Mouse (Mus musculus): ENCODE results near the gene Leap2. TPM values are rescaled to one million over a fixed set of nuclear protein-coding genes. Genes with fewer than 3 reads are reported as not detected.

Leap2 gene
- not detected for total RNA-seq (2022)

DNA sequence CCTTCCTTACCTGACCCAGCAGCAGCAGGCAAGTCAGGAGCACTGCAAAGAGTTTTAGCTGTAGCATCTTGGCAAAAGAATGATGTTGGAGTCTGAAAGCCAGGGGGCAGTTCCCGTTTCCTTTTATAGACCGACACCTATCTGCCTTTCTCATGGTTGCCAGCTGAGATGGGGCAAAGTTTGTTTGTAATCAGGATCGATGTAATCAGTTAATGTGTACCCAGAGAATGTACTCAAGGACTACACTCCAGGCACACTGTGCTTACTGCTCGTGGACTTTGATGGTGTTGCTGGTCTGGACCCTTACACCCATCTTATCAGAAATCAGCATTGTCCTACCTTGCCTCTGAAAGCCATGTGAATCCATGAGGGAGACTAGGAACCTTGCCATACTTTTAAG, at the start of gene Leap2:
Gene Leap2 (minus strand): TSS at position 135 of the 400 bp plus-strand sequence.
- DNase-seq (ENCODE audit: low spot score in 2 of 2), result no peak

DNA sequence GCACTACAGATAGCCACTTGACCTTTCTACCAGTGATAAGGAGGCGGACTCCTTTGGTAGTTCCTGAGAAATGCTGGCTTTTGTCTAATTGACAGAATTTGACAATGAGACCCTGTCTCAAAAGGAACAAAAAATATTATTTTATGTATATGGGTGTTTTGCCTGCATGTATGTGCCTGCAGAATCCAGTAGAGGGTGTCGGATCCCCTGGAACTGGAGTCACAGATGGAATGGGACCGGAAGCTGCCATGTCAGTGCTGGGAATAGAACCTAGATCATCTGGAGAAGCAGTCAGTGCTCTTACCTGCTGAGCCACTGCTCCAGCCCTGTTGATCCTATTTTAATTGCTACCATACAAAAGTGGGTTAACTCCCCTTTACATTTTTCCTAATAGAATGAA, 49.7 kb upstream of the Leap2 start:
- no peak for DNase-seq (ENCODE audit: low spot score in 2 of 2)

GRCm38 (mm10) chr11:53469968-53470695, 47.2 kb upstream of the Leap2 start, which contains the start of gene Gm9837:
Gene Gm9837 (minus strand): TSS chr11:53470479.
- DNase-seq (ENCODE audit: low spot score in 2 of 2), result peak; percentile 88 to 91

DNA sequence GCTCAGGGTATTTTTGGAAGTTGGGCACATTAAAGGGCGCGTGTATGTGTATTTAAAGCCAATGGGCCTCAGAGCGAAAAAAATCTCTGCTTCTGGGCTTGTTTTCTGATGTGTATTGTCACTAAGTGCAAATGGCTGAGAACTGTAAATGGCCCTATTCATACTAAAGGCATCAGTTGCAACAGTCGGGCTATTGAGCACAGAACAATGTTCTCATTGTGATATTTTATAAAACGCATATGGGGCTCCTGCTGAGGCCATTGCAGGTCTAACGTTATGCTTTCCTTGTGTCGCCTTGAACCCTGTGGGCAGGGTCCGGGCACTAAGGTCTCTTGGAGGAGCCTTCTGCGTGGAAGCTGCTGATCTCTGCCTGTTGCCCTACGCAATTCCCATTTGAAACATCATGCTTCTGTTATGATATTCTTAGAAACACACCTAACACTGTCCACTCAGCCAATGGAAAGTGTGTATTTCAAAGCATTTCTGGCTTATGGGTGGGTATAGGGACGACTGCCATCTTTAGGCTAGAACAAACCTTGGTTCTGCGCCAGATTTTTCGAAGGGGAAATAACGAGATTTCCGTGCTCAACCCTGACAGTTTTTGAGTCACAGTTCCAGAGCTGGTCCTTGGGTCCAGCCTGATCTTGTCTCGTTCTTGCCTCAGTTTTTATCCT, 46.5 kb upstream of the Leap2 start:
- DNase-seq (ENCODE audit: low spot score in 2 of 2), result no peak

DNA sequence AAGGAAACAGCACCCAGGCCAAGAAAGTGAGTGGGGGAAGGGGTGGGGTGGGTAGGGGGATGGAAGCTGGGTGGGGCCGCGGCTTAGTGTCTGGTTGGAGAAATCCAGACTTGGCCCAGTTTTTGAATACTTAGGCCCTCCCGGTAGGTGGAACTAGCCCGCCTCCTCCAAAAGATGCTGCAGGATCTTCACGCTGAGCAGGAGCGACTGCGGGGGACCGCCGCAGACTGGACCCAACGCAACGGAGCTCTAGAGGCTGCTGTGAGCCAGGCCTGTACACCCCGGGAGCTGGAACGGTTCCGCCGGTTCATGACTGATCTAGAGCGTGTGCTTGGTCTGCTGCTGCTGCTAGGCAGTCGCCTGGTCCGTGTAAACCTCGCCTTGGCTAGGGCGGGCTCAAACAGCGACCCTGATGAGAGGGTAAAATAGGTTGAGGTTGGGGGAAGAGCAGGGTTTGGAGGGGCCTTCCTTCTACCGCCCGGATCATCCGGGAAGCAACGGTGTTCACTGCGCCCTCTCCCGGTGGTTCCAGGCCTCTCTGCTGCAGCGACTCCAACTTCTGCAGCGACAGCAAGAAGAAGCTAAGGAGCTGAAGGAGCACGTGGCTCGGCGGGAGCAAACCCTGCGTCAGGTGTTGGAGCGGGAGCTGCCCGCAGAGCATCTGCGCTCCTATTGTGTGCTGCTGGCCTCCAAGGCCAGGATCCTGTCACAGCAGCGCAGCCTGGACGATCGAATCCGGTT, 43.4 kb upstream of the Leap2 start:
- DNase-seq (ENCODE audit: low spot score in 2 of 2), result peak; percentile 71 to 80

DNA sequence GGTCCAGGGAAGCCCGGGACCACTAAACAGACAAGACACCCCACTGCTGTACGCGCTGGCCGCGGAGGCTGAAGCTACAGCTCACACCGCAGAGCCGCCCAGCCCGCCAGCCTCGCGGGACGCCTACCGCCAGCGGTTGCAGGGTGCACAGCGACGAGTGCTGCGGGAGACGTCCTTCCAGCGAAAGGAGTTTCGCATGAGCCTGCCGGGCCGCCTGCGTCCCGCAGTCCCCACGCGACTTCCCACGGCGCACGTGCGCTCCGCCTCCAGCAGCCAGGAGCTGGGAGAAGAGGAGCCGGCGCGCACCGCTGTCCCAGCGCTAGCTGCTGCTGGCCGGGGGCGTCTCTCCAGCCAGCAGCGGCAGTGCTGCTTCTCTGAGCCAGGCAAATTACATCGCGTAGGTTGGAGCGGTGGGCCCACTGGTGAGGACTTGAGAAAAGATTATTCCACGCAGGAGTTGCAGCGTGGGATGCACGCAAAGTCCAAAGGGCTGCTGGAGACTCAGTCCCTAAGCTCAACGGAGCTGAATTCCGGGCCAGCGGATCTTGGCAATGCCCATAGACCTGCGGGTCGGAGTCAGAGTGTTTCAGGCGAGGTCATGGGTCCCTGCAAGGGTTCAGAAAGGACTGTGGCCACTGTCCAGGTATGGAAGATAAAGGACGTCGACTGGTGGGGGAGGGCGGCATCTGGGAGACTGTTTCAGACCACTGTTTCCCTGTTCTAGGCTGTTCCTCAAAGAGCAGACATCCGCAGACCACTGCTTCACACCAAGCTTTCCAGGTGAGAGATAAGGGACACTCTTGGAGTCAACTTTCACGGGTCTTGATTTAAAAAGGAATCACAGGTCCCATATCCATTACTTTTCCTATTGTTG, 40.8 kb upstream of the Leap2 start:
- peak in 1 of 2 experiments; percentile 70 for DNase-seq (ENCODE audit: low spot score in 2 of 2)

- DNase-seq (ENCODE audit: low spot score in 2 of 2), result no peak
Observed at GRCm38 (mm10) chr11:53461727-53462126, 38.8 kb upstream of the Leap2 start.

- no peak for DNase-seq (ENCODE audit: low spot score in 2 of 2)
Observed at GRCm38 (mm10) chr11:53460192-53460591, 37.2 kb upstream of the Leap2 start.

GRCm38 (mm10) chr11:53458996-53459395, 36.0 kb upstream of the Leap2 start:
- no peak for DNase-seq (ENCODE audit: low spot score in 2 of 2)

DNA sequence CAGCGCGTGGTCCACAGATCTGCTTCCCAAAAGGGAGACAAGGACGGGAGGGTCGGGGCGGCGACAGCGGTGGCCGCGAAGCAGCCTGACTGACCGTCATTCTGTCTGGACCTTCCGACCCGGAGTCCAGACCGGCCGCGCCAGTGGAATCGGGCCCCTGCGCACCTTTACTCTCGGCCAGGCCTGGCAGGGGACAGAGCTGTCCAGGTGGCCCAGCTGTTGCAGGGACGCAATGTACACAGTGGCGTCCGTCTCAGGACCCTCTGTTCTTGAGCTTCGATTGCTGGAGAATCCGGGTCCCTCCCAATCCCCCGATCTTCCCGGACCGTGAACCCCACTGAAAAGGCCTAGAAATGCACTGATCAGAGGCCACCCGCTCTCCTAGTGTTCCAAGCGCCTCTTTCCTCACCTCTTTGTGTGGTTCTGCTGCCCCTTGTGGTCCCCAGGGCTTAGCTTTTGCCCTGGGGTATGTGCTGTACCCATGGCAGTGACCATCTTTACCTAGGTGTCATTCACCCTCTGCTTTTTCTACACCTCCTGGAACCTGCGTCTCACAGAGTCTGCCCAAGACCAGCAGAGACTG, 34.5 kb upstream of the Leap2 start:
- no peak for DNase-seq (ENCODE audit: low spot score in 2 of 2)

DNA sequence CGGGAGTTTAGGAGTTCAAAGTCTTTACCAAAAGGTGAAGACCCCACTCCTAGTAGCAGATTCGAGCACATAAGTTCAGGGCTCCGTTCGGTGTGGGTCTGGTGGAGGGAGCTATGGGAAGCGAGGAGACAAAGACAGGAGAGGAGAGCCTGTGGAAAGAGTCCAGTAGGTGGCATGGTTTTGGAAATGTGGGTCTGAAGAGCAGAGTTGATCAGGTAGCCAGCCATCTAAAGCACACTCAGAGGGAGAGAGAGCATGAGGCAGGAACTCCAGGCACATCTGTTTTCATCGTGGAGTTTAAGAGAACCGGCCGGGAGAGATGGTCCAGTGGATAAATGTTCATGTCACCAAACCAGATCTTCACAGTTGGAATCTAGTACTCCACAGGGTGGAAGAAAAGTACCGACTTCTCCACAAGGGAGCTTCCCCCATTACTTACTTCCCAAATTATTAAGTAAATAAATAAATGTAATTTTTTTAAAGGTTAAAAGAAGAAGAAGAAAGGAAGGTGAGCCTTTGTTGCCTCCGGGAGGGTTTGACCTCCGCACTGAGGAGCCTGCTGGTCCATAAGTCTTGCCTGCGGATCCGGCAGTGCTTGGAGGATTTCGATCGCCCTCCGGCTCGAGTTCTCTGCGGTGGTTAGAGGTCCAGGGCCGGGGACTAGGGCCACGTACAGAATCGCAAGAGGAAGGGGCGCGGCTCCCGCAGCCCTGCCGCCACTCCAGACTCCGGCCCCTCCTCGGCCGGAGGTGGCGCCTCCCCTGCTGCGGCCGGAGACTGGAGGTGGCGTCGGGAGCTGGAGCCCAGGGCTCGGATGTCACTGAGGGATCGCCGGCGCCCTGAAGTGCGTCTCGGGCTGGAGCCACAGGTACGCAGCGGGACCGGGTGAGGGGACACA, 33.8 kb upstream of the Leap2 start, which contains the start of the genes Gm10447 and Shroom1:
Gene Gm10447 (minus strand): TSS at position 637 of the 898 bp plus-strand sequence.
Gene Shroom1 (plus strand): TSS at position 732 of the 898 bp plus-strand sequence.
- DNase-seq (ENCODE audit: low spot score in 2 of 2), result no peak

DNA sequence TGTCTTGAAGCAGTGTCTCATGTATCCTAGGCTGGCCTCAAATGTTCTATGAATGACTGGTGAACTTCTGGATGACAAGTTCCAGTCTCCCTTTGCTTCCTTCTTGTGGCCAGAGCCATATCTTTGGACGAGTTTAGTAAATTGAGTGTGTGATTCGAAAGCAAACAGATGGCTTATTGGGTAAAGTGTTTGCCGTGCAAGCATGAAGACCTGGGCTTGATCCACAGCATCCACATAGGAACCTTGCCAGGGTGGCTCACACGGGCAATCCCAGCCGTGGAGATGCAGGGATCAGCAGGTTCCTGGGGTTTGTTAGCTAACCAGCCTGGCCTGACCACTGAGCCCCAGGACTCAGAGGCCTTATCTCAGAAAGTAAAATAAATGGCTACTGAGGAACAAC, 30.1 kb upstream of the Leap2 start:
- DNase-seq (ENCODE audit: low spot score in 2 of 2), result no peak

DNA sequence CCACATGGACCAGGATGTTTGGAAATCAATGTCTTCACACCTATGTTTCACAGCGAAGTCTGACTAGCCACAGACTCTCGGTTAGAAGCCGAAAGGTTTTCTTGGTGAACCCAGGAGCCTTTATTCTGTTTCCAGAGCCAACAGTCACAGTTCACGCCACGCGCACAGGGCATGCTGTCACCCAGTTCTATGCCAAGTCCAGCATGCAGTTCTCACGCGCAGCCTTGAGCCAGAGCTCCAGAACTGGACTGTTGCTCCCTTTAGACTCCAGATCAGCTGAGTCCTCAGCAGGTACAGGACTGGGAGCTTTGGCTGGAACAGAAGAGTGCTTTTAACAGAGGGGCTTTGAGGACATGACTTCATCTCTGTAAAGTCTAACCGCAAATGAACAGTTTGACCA, 29.4 kb upstream of the Leap2 start:
- no peak for DNase-seq (ENCODE audit: low spot score in 2 of 2)

- DNase-seq (ENCODE audit: low spot score in 2 of 2), result no peak
Observed at GRCm38 (mm10) chr11:53451361-53451760, 28.4 kb upstream of the Leap2 start.

- DNase-seq (ENCODE audit: low spot score in 2 of 2), result no peak
Observed at GRCm38 (mm10) chr11:53450070-53450705, 27.2 kb upstream of the Leap2 start.

- DNase-seq (ENCODE audit: low spot score in 2 of 2), result no peak
Observed at GRCm38 (mm10) chr11:53448529-53448928, 25.6 kb upstream of the Leap2 start.

DNA sequence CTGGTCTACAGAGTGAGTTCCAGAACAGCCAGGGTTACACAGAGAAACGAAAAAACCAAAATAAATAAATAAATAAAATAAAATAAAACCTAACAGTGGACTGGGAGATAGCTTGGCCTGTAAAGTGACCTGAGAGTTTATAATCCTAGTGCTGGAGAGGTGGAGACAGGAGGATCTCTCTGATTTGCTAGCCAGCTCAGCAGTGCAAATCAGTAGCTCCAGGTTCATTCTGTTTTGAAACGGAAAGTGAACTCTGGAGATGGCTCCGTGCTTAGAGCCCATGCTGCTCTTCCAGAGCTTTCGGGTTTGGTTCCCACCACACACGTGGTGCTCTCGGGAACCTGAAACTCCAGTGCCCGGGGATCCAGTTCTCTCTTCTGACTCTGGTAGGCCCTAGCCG, 25.0 kb upstream of the Leap2 start:
- no peak for DNase-seq (ENCODE audit: low spot score in 2 of 2)

DNA sequence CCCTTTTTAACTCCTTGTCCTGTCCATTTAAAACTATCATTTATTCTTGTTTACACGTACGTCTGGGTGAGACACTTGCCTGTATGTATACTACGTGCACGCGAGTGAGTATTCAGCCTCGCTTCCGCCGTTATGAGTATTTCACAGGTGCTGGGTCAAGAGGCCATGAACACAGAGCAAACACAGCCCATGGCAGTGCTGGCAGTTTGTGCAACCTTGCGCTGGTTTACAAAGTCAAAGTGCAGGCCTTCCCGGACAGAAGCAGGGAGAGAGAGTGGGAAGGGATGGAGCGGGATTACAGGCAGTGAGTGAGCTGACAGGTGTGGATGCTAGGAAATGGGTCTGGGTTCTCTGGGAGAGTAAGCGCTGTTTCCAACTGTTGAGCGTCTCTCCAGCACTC, 23.2 kb upstream of the Leap2 start:
- no peak for DNase-seq (ENCODE audit: low spot score in 2 of 2)

DNA sequence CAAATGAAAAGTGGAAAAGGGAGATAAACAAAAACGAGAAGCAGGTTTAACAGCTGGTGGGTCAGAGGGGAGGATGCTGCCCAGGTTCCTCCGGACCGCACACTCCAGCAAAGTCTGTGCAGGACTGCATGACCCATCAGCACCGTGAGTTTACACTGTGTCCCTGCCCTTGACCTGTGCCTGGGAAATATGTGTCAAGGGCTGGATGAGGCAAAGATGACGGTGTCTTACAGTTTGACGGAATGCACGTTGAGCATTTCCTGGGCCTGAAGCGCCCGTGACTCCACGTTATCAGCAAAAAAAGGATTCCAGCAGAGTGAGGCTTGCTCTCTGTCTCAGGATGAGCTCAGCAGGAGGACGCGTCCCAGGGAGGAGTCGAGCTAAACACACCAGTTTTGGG, 22.6 kb upstream of the Leap2 start:
- DNase-seq (ENCODE audit: low spot score in 2 of 2), result no peak

Measured in left cerebral cortex, adult 8-10 months (tissue).